Mouse (Mus musculus): ENCODE measurements around the gene Scap. TPM values are rescaled to one million over a fixed set of nuclear protein-coding genes. Genes with fewer than 3 reads are reported as not detected.
"Not testable (repeated sequence)": the region's sequence is repeated elsewhere in the genome, so short reads cannot be mapped to it uniquely, and the experiment has no call there.

The Scap gene
- polyA plus RNA-seq, 1 experiment from 2014 or later = 24.9 TPM

GRCm38 (mm10) chr9:110384369-110384929 is 51.4 kb downstream of the Scap start:
- 93% methylated on average over 7 of the region's 7 CpGs for WGBS
- no peak overlapping the region for H3K27ac ChIP-seq (ENCODE audit: low read depth, low read length)
- H3K4me3 ChIP-seq (ENCODE audit: low read depth, low read length) = no peak overlapping the region
- H3K9ac ChIP-seq (ENCODE audit: low read length) = no peak overlapping the region
- ATAC-seq (ENCODE audit: low FRiP score) (no peak), DNase-seq (ENCODE audit: low spot score, missing footprints) (no peak)
- no peaks in the 10 kb centered on the region for H3K4me1 ChIP-seq (ENCODE audit: control insufficient read depth, insufficient read depth, low read length)
- peaks cover 32% of the 10 kb centered on the region for H3K36me3 ChIP-seq (ENCODE audit: control insufficient read depth, insufficient read depth, low read length)
- H3K9me3 ChIP-seq (ENCODE audit: control insufficient read depth, low read length) = no peaks in the 10 kb centered on the region
- no peaks in the 10 kb centered on the region for H3K27me3 ChIP-seq (ENCODE audit: control insufficient read depth, insufficient read depth, low read length)
- H3K4me2 ChIP-seq = no peak overlapping the region

DNA sequence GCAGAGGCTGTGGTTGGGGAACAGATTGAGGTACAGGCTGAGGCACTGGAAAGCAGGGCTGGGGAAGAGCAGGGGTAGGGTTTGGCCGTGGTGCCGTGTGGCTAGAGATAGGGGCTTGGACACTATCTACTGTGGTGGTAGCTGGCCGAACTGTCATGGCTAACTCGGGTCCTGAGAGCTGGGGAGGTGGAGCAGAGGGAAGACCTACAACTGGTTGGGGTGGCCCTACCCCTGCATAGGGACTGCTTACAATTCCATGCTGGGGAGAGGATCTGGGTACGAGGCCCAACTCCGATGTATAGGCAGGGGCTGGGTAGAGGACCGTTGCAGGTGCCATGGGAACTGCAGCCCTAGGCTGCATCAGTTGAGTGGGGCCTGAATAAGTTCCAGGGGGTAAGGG is 54.9 kb downstream of the Scap start:
- no peak overlapping the region for H3K4me2 ChIP-seq
- H3K27me3 ChIP-seq (ENCODE audit: control insufficient read depth, insufficient read depth, low read length) = no peaks in the 10 kb centered on the region
- ATAC-seq (ENCODE audit: low FRiP score) = no peak
- H3K9ac ChIP-seq (ENCODE audit: low read length) = no peak overlapping the region
- WGBS = 93% methylated on average over 7 of the region's 7 CpGs
- H3K4me1 ChIP-seq (ENCODE audit: control insufficient read depth, insufficient read depth, low read length) = no peaks in the 10 kb centered on the region
- DNase-seq (ENCODE audit: low spot score, missing footprints) = no peak
- H3K9me3 ChIP-seq (ENCODE audit: control insufficient read depth, low read length) = no peaks in the 10 kb centered on the region
- no peak overlapping the region for H3K27ac ChIP-seq (ENCODE audit: low read depth, low read length)
- H3K4me3 ChIP-seq (ENCODE audit: low read depth, low read length) = no peak overlapping the region
- peaks cover 40% of the 10 kb centered on the region for H3K36me3 ChIP-seq (ENCODE audit: control insufficient read depth, insufficient read depth, low read length)

GRCm38 (mm10) chr9:110390843-110391242 is 57.8 kb downstream of the Scap start:
- H3K4me3 ChIP-seq (ENCODE audit: low read depth, low read length) = no peak overlapping the region
- no peaks in the 10 kb centered on the region for H3K9me3 ChIP-seq (ENCODE audit: control insufficient read depth, low read length)
- H3K27me3 ChIP-seq (ENCODE audit: control insufficient read depth, insufficient read depth, low read length) = no peaks in the 10 kb centered on the region
- DNase-seq (ENCODE audit: low spot score, missing footprints) (no peak), ATAC-seq (ENCODE audit: low FRiP score) (no peak)
- WGBS = 96% methylated on average over 3 of the region's 3 CpGs
- no peak overlapping the region for H3K9ac ChIP-seq (ENCODE audit: low read length)
- H3K4me2 ChIP-seq = no peak overlapping the region
- H3K4me1 ChIP-seq (ENCODE audit: control insufficient read depth, insufficient read depth, low read length) = no peaks in the 10 kb centered on the region
- H3K27ac ChIP-seq (ENCODE audit: low read depth, low read length) = no peak overlapping the region
- peaks cover 35% of the 10 kb centered on the region for H3K36me3 ChIP-seq (ENCODE audit: control insufficient read depth, insufficient read depth, low read length)

GRCm38 (mm10) chr9:110393295-110393694 is 60.2 kb downstream of the Scap start:
- Histone ChIP-seq H3K4me2 (no peak overlapping the region), H3K4me3 (ENCODE audit: low read depth, low read length) (no peak overlapping the region), H3K27me3 (ENCODE audit: control insufficient read depth, insufficient read depth, low read length) (no peaks in the 10 kb centered on the region), H3K9me3 (ENCODE audit: control insufficient read depth, low read length) (no peaks in the 10 kb centered on the region), H3K36me3 (ENCODE audit: control insufficient read depth, insufficient read depth, low read length) (peaks cover 20% of the 10 kb centered on the region), H3K27ac (ENCODE audit: low read depth, low read length) (no peak overlapping the region), H3K4me1 (ENCODE audit: control insufficient read depth, insufficient read depth, low read length) (no peaks in the 10 kb centered on the region), H3K9ac (ENCODE audit: low read length) (no peak overlapping the region)
- 85% methylated on average over 4 of the region's 4 CpGs for WGBS
- DNase-seq (ENCODE audit: low spot score, missing footprints) (no peak), ATAC-seq (ENCODE audit: low FRiP score) (no peak)

- 86% methylated on average over 5 of the region's 5 CpGs for WGBS
- H3K4me2 ChIP-seq = no peak overlapping the region
- no peak for DNase-seq (ENCODE audit: low spot score, missing footprints)
- H3K9me3 ChIP-seq (ENCODE audit: control insufficient read depth, low read length) = no peaks in the 10 kb centered on the region
- H3K27me3 ChIP-seq (ENCODE audit: control insufficient read depth, insufficient read depth, low read length) = no peaks in the 10 kb centered on the region
- H3K4me3 ChIP-seq (ENCODE audit: low read depth, low read length) = no peak overlapping the region
- no peaks in the 10 kb centered on the region for H3K4me1 ChIP-seq (ENCODE audit: control insufficient read depth, insufficient read depth, low read length)
- no peak overlapping the region for H3K9ac ChIP-seq (ENCODE audit: low read length)
- peaks cover 3% of the 10 kb centered on the region; the same call in 1 of the 2 replicates for H3K36me3 ChIP-seq (ENCODE audit: control insufficient read depth, insufficient read depth, low read length)
- no peak for ATAC-seq (ENCODE audit: low FRiP score)
- H3K27ac ChIP-seq (ENCODE audit: low read depth, low read length) = no peak overlapping the region
Observed at GRCm38 (mm10) chr9:110400650-110401049, 67.6 kb downstream of the Scap start.

DNA sequence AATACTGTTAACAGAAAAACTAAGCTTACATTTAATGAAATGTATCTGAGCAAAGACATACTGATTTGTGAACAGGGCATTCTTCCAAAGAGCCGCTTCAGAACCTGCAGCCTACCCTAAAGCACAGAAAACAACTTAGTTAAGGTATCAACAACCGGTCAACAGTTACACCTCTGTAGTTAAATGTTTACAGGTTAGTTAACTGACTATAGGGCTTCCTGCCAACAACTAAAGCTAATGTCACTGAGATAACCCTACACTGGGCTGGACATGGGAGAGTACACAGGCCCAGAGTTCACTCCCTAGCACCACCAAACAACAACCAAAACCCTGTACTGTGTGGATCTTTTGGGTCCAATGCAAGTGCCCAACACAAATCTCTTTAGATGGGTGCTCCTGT is 69.6 kb downstream of the Scap start:
- H3K9me3 ChIP-seq (ENCODE audit: control insufficient read depth, low read length) = no peaks in the 10 kb centered on the region
- no peak overlapping the region for H3K9ac ChIP-seq (ENCODE audit: low read length)
- no peaks in the 10 kb centered on the region for H3K27me3 ChIP-seq (ENCODE audit: control insufficient read depth, insufficient read depth, low read length)
- H3K4me2 ChIP-seq = no peak overlapping the region
- ATAC-seq (ENCODE audit: low FRiP score) (no peak), DNase-seq (ENCODE audit: low spot score, missing footprints) (no peak)
- WGBS = 97% methylated on average over 2 of the region's 2 CpGs
- no peaks in the 10 kb centered on the region for H3K36me3 ChIP-seq (ENCODE audit: control insufficient read depth, insufficient read depth, low read length)
- H3K27ac ChIP-seq (ENCODE audit: low read depth, low read length) = no peak overlapping the region
- peaks cover 8% of the 10 kb centered on the region for H3K4me1 ChIP-seq (ENCODE audit: control insufficient read depth, insufficient read depth, low read length)
- H3K4me3 ChIP-seq (ENCODE audit: low read depth, low read length) = no peak overlapping the region

GRCm38 (mm10) chr9:110403240-110403639 is 70.2 kb downstream of the Scap start:
- ATAC-seq (ENCODE audit: low FRiP score); H3K4me2 ChIP-seq; H3K4me1 ChIP-seq (ENCODE audit: control insufficient read depth, insufficient read depth, low read length); H3K9ac ChIP-seq (ENCODE audit: low read length); DNase-seq (ENCODE audit: low spot score, missing footprints); H3K4me3 ChIP-seq (ENCODE audit: low read depth, low read length); H3K36me3 ChIP-seq (ENCODE audit: control insufficient read depth, insufficient read depth, low read length); H3K27ac ChIP-seq (ENCODE audit: low read depth, low read length); H3K27me3 ChIP-seq (ENCODE audit: control insufficient read depth, insufficient read depth, low read length); H3K9me3 ChIP-seq (ENCODE audit: control insufficient read depth, low read length): not testable (repeated sequence)
- 90% methylated on average over 4 of the region's 4 CpGs for WGBS

DNA sequence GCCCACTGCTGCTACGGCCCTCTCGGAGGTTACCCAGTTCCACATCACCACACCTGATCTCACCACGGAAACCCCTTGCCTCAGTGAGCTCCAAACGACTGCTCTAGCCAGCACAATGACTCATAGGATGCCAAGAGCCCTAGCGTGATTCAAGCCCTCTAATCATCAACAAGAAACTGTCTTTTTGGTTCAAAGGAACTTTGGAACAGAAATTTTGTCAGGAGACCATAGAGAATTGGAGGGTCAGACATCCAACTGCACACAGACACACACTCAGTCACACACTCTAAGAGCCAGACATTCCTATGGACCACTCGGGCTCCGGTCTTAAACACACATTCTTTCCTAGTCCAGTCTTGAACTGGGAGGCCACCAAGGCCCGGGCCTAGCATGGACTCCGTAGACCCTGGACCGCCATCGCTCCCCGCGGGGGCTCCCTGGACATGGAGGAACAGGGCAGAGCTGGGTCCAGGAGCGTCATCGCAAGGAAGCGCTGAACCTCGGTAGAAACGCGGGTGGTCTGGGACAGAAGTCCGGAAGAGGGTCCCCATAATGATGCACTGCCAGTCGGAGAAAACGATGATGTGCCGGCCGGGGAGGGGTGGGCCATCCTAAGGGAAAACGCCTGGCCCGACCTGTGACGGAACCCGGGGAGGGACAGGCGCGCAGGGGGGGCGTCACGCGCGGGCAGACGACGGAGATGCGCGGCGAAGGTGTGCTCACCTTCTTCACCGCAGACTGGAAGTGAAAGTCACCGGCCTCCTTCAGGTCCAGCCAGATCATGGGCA is 74.4 kb downstream of the Scap start:
- ATAC-seq (ENCODE audit: low FRiP score) (peak; percentile 65), DNase-seq (ENCODE audit: low spot score, missing footprints) (peak; percentile 87)
- H3K4me3 ChIP-seq (ENCODE audit: low read depth, low read length) = peak overlapping the region; percentile 94
- under 1% methylated on average over 41 of the region's 41 CpGs for WGBS
- H3K9me3 ChIP-seq (ENCODE audit: control insufficient read depth, low read length) = no peaks in the 10 kb centered on the region
- H3K27ac ChIP-seq (ENCODE audit: low read depth, low read length) = peak overlapping the region; percentile 25; the same call in 1 of the 2 replicates
- no peaks in the 10 kb centered on the region for H3K36me3 ChIP-seq (ENCODE audit: control insufficient read depth, insufficient read depth, low read length)
- H3K27me3 ChIP-seq (ENCODE audit: control insufficient read depth, insufficient read depth, low read length) = no peaks in the 10 kb centered on the region
- H3K9ac ChIP-seq (ENCODE audit: low read length) = peak overlapping the region; percentile 88
- peaks cover 12% of the 10 kb centered on the region for H3K4me1 ChIP-seq (ENCODE audit: control insufficient read depth, insufficient read depth, low read length)
- peak overlapping the region; percentile 63 for H3K4me2 ChIP-seq

GRCm38 (mm10) chr9:110408099-110408773 is 75.1 kb downstream of the Scap start, which contains the start of gene Ptpn23:
Gene Ptpn23 (minus strand): TSS chr9:110408213.
- H3K27ac ChIP-seq (ENCODE audit: low read depth, low read length) = peak within 1 kb of the TSS; percentile 59; the same call in 1 of the 2 replicates
- H3K27me3 ChIP-seq (ENCODE audit: control insufficient read depth, insufficient read depth, low read length) = no peaks in the 10 kb centered on the region
- peaks cover 12% of the 10 kb centered on the region for H3K4me1 ChIP-seq (ENCODE audit: control insufficient read depth, insufficient read depth, low read length)
- under 1% methylated on average over 39 of the region's 39 CpGs for WGBS
- peak within 1 kb of the TSS; percentile 85 for H3K4me2 ChIP-seq
- no peaks in the 10 kb centered on the region for H3K9me3 ChIP-seq (ENCODE audit: control insufficient read depth, low read length)
- H3K36me3 ChIP-seq (ENCODE audit: control insufficient read depth, insufficient read depth, low read length) = no peaks in the 10 kb centered on the region
- H3K9ac ChIP-seq (ENCODE audit: low read length) = peak within 1 kb of the TSS; percentile 88
- DNase-seq (ENCODE audit: low spot score, missing footprints) (peak; percentile 99), ATAC-seq (ENCODE audit: low FRiP score) (peak; percentile 95)
- H3K4me3 ChIP-seq (ENCODE audit: low read depth, low read length) = peak within 1 kb of the TSS; percentile 94
